Mouse (Mus musculus) liver, embryonic 13.5 days (tissue): Measurements from ENCODE around the gene Plppr2. TPM values are rescaled to one million over a fixed set of nuclear protein-coding genes. Genes with fewer than 3 reads are reported as not detected.

Source experiments
- ATAC-seq: fragments of 200-750 bp; cut with Nextera tagmentation; 2 replicates; pipeline ENCODE4 v1.8.0; 2017; ENCODE audit warnings: low read depth, mild to moderate bottlenecking, moderate number of reproducible peaks, moderate library complexity
- DNase-seq: peaks from one replicate; pipeline ENCODE4 v3.0.0; 2022
- H3K27ac ChIP-seq: fragments of 300-500 bp; sonication (generic); 2 replicates; pipeline ENCODE4 v1.5.1; 2015; ENCODE audit warnings: moderate library complexity, mild to moderate bottlenecking, inconsistent platforms
- H3K27me3 ChIP-seq: fragments of 300-500 bp; sonication (generic); 2 replicates; pipeline ENCODE4 v1.6.1; 2015; ENCODE audit warnings: mild to moderate bottlenecking, inconsistent platforms
- H3K36me3 ChIP-seq: fragments of 300-500 bp; sonication (generic); 2 replicates; pipeline ENCODE4 v1.6.1; 2015; ENCODE audit warnings: mild to moderate bottlenecking, inconsistent platforms
- H3K4me1 ChIP-seq: fragments of 300-500 bp; sonication (generic); replicated peaks from 2 replicates; pipeline ENCODE4 v1.6.1; 2015; ENCODE audit warnings: inconsistent platforms
- H3K4me2 ChIP-seq: fragments of 300-500 bp; sonication (generic); 2 replicates; pipeline ENCODE4 v1.6.1; 2015; ENCODE audit warnings: inconsistent platforms, mild to moderate bottlenecking, moderate library complexity
- H3K4me3 ChIP-seq: fragments of 300-500 bp; sonication (generic); replicated peaks from 2 replicates; pipeline ENCODE4 v1.5.1; 2015; ENCODE audit warnings: mild to moderate bottlenecking, inconsistent platforms
- H3K9ac ChIP-seq: fragments of 300-500 bp; sonication (generic); 2 replicates; pipeline ENCODE4 v1.6.1; 2015; ENCODE audit warnings: mild to moderate bottlenecking, inconsistent platforms
- H3K9me3 ChIP-seq: fragments of 300-500 bp; sonication (generic); replicated peaks from 2 replicates; pipeline ENCODE4 v1.6.1; 2016; ENCODE audit warnings: inconsistent platforms
- WGBS: fragments of 180-500 bp; shearing (Covaris S2); methylation state at CpG from one replicate; pipeline ENCODE4 v1.1.7; 2015; ENCODE audit not compliant: insufficient replicate concordance; 5-methylcytosine and 5-hydroxymethylcytosine counted together
- polyA plus RNA-seq: library from polyadenylated mRNA; unstranded; fragments of >200 nt; fragmentation: Nextera tagmentation; extraction: Ambion mirVana; gene quantifications from 2 replicates; pipeline ENCODE4 v1.2.1, GENCODE M21; 2015

The Plppr2 gene
- polyA plus RNA-seq = 0.99 and 1.4 TPM in 2 replicates

GRCm38 (mm10) chr9:21936692-21937570 lies at the start of gene Plppr2:
Gene Plppr2, plus strand, starts transcription at chr9:21937033.
- Histone ChIP-seq H3K9ac (peak within 1 kb of the TSS; percentile 29; the same call in 1 of the 2 replicates), H3K27me3 (peaks cover 16% of the 10 kb centered on the region), H3K36me3 (0 out of 2 replicates have a peak, but pooled peaks cover 2% of the 10 kb centered on the region), H3K9me3 (no peaks in the 10 kb centered on the region), H3K27ac (no peak within 1 kb of the TSS), H3K4me3 (peak within 1 kb of the TSS; percentile 56), H3K4me2 (peak within 1 kb of the TSS; percentile 75), H3K4me1 (peaks cover 27% of the 10 kb centered on the region)
- 3% methylated on average over 42 of the region's 43 CpGs for WGBS
- DNase-seq (peak; percentile 89), ATAC-seq (peak; percentile 93)

- no peak for DNase-seq
- Histone ChIP-seq H3K9ac (no peak overlapping the region), H3K27ac (no peak overlapping the region), H3K36me3 (no peaks in the 10 kb centered on the region), H3K27me3 (peaks cover 7% of the 10 kb centered on the region; the same call in 1 of the 2 replicates), H3K4me1 (no peaks in the 10 kb centered on the region), H3K4me2 (no peak overlapping the region), H3K4me3 (no peak overlapping the region), H3K9me3 (no peaks in the 10 kb centered on the region)
- no peak for ATAC-seq
- 40% methylated on average over 3 of the region's 3 CpGs for WGBS
These were observed 47.6 kb upstream of the Plppr2 start for GRCm38 (mm10) chr9:21889229-21889628.

GRCm38 (mm10) chr9:21901223-21901820 lies 35.5 kb upstream of the Plppr2 start:
- peak overlapping the region; percentile 43 for H3K4me3 ChIP-seq
- H3K36me3 ChIP-seq = no peaks in the 10 kb centered on the region
- DNase-seq (peak; percentile 19), ATAC-seq (peak; percentile 61)
- no peak overlapping the region for H3K9ac ChIP-seq
- no peak overlapping the region for H3K27ac ChIP-seq
- peak overlapping the region; percentile 49 for H3K4me2 ChIP-seq
- H3K9me3 ChIP-seq = no peaks in the 10 kb centered on the region
- 0 out of 2 replicates have a peak, but pooled peaks cover 2% of the 10 kb centered on the region for H3K4me1 ChIP-seq
- H3K27me3 ChIP-seq = 0 out of 2 replicates have a peak, but pooled peaks cover 7% of the 10 kb centered on the region
- WGBS = 14% methylated on average over 10 of the region's 10 CpGs

DNA sequence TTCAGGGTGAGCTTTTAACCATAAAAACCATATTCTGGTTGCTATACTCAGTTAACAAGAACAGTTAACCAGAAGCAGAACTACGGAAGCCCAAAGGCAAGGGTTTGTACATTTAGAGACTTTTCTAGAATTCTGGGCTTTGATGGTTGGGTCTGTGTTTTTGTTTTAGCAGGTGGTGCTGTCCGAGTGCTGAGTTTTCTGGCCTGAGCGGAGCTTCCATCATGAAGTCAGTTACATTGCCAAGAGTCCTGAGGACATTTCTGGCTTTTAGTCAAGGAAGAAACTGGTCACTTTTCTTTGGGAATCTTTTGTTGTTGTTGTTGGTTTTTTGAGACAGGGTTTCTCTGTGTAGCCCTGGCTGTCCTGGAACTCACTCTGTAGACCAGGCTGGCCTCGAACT lies 32.8 kb upstream of the Plppr2 start:
- Histone ChIP-seq H3K4me1 (0 out of 2 replicates have a peak, but pooled peaks cover 2% of the 10 kb centered on the region), H3K9ac (no peak overlapping the region), H3K27me3 (no peaks in the 10 kb centered on the region), H3K9me3 (no peaks in the 10 kb centered on the region), H3K4me3 (no peak overlapping the region), H3K36me3 (no peaks in the 10 kb centered on the region), H3K4me2 (no peak overlapping the region), H3K27ac (no peak overlapping the region)
- ATAC-seq (no peak), DNase-seq (no peak)
- WGBS = 66% methylated on average over 4 of the region's 4 CpGs

GRCm38 (mm10) chr9:21908216-21908615 lies 28.6 kb upstream of the Plppr2 start:
- Histone ChIP-seq H3K36me3 (no peaks in the 10 kb centered on the region), H3K4me2 (no peak overlapping the region), H3K9me3 (no peaks in the 10 kb centered on the region), H3K4me1 (no peaks in the 10 kb centered on the region), H3K27me3 (no peaks in the 10 kb centered on the region), H3K9ac (no peak overlapping the region), H3K27ac (no peak overlapping the region), H3K4me3 (no peak overlapping the region)
- DNase-seq (no peak), ATAC-seq (no peak)
- 23% methylated on average over 11 of the region's 11 CpGs for whole genome bisulfite sequencing

DNA sequence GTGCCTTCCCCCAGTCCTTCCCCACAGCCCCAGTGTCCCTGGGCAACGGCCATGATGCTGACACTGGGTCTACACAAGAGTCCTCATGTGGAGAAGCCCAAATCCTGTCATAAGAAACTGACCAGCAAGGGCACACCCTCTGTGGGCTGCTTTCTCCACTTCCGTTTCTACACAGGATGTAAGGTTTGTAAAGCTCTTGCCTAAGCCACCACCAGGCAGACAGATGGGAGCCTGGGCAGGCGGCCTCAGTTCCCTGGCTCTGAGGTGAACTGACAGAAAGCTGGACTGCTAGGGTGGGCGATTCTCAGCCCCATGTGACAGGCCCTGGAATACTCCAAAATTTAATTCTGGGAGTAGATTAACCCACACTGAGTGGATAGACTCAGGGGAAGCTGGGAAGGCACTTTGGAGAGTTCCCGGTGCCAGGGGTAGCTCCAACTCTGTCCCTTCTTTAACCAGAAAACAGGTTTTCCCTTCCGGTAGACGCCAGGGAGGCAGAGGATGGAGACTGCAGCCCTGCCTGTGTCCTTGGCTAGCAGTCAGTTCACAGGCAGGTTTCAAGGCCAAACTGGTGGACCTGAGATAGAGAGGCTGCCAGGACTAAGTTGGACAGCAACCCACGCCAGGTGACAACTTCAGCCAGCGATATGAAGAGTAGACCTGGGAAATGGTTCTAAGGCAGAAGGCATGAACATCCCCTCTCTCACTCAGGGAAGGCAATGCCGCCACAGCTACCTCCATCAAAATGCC lies 27.2 kb upstream of the Plppr2 start:
- ATAC-seq = peak; percentile 31; the same call in 1 of the 2 replicates
- Histone ChIP-seq H3K27me3 (no peaks in the 10 kb centered on the region), H3K27ac (peak overlapping the region; percentile 32; the same call in 1 of the 2 replicates)

DNA sequence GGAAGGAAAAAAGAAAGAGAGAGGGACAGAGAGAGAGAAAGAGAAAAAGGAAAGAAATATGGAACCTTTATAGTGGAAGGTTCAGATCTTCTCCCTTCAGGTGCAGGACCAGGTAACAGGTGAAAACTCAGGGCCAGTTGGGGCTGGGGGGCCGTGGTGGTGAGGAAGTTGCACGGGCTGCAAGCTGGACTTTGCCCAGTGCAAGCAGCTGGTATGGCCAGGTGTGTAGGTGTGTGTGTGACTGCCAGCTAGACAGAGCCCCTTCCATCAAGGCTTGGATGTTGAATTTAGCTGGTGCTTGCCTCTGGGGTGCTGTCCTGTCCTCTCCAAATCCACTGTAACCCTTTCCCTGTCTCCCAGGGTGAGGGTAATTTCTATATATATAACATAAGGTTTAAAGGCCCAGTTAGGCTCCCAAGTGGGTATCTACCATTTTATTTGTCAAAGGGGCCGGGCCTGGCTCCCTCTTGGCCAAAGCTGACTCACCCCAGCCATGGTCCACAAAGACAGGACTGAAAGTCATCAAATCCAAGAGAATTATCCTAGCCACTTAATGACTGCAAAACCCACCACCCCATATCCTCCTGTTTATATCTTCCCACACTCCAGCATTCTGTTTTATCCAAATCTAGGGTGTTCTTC lies 19.9 kb upstream of the Plppr2 start:
- Histone ChIP-seq H3K4me3 (peak overlapping the region; percentile 72), H3K9me3 (no peaks in the 10 kb centered on the region), H3K27ac (no peak overlapping the region), H3K4me1 (peaks cover 27% of the 10 kb centered on the region), H3K9ac (peak overlapping the region; percentile 82), H3K4me2 (peak overlapping the region; percentile 100), H3K27me3 (peaks cover 27% of the 10 kb centered on the region), H3K36me3 (0 out of 2 replicates have a peak, but pooled peaks cover 11% of the 10 kb centered on the region)
- no peak for ATAC-seq
- WGBS = 57% methylated on average over 3 of the region's 3 CpGs
- DNase-seq = no peak

More for the DNA sequence above, 27.2 kb upstream of the Plppr2 start:
- Histone ChIP-seq H3K4me2 (no peak overlapping the region), H3K9ac (no peak overlapping the region), H3K4me3 (no peak overlapping the region), H3K9me3 (no peaks in the 10 kb centered on the region), H3K4me1 (no peaks in the 10 kb centered on the region), H3K36me3 (0 out of 2 replicates have a peak, but pooled peaks cover 5% of the 10 kb centered on the region)
- no peak for DNase-seq
- WGBS = 57% methylated on average over 10 of the region's 10 CpGs

GRCm38 (mm10) chr9:21917493-21918034 lies 19.3 kb upstream of the Plppr2 start:
- Histone ChIP-seq H3K4me2 (peak overlapping the region; percentile 100), H3K4me1 (peaks cover 27% of the 10 kb centered on the region), H3K27me3 (peaks cover 27% of the 10 kb centered on the region), H3K4me3 (peak overlapping the region; percentile 72), H3K36me3 (0 out of 2 replicates have a peak, but pooled peaks cover 11% of the 10 kb centered on the region), H3K9me3 (no peaks in the 10 kb centered on the region), H3K9ac (peak overlapping the region; percentile 82), H3K27ac (peak overlapping the region; percentile 34; the same call in 1 of the 2 replicates)
- WGBS = 1% methylated on average over 35 of the region's 35 CpGs
- ATAC-seq = no peak; the same call in 1 of the 2 replicates
- no peak for DNase-seq

GRCm38 (mm10) chr9:21918035-21918592 lies 18.7 kb upstream of the Plppr2 start, which contains the start of gene Rab3d:
Gene Rab3d, minus strand, starts transcription at chr9:21918192.
- H3K27ac ChIP-seq = peak within 1 kb of the TSS; percentile 34; the same call in 1 of the 2 replicates
- no peaks in the 10 kb centered on the region for H3K9me3 ChIP-seq
- H3K27me3 ChIP-seq = peaks cover 27% of the 10 kb centered on the region
- WGBS = 0% methylated on average over 36 of the region's 36 CpGs
- peak within 1 kb of the TSS; percentile 100 for H3K4me2 ChIP-seq
- DNase-seq (peak; percentile 95), ATAC-seq (peak; percentile 92)
- H3K9ac ChIP-seq = peak within 1 kb of the TSS; percentile 82
- H3K4me3 ChIP-seq = peak within 1 kb of the TSS; percentile 72
- H3K4me1 ChIP-seq = peaks cover 27% of the 10 kb centered on the region
- 0 out of 2 replicates have a peak, but pooled peaks cover 11% of the 10 kb centered on the region for H3K36me3 ChIP-seq
